Mouse (Mus musculus) heart, adult 11 months (tissue): Measurements from ENCODE around the gene B630019K06Rik.
"Not testable (repeated sequence)": the region's sequence is repeated elsewhere in the genome, so short reads cannot be mapped to it uniquely, and the experiment has no call there.

Source experiments
- DNase-seq: peaks from one replicate; pipeline ENCODE4 v3.0.0; 2022

Gene B630019K06Rik

GRCm38 (mm10) chrX:8892343-8893155, at the start of gene B630019K06Rik:
Gene B630019K06Rik, plus strand, starts transcription at chrX:8892382.
- DNase-seq = peak; percentile 97

GRCm38 (mm10) chrX:8843694-8844093, 48.5 kb upstream of the B630019K06Rik start, which contains the start of gene Gm6592:
Gene Gm6592, plus strand, starts transcription at chrX:8843994.
- DNase-seq = no peak

- DNase-seq = no peak
Measured at GRCm38 (mm10) chrX:8852486-8852885, 39.7 kb upstream of the B630019K06Rik start.

- peak; percentile 90 for DNase-seq
Measured at GRCm38 (mm10) chrX:8864331-8864730, 27.9 kb upstream of the B630019K06Rik start.

- DNase-seq = not testable (repeated sequence)
Measured at GRCm38 (mm10) chrX:8873953-8874352, 18.2 kb upstream of the B630019K06Rik start, which contains the start of gene Gm5751. Gene Gm5751, plus strand, starts transcription at chrX:8874253.

GRCm38 (mm10) chrX:8884336-8884735, 7.8 kb upstream of the B630019K06Rik start:
- DNase-seq = no peak

- no peak for DNase-seq
Measured at GRCm38 (mm10) chrX:8891975-8892342, 223 bp upstream of the B630019K06Rik start.

- DNase-seq = no peak
Measured at GRCm38 (mm10) chrX:8893182-8893651, 1.0 kb downstream of the B630019K06Rik start.

- no peak for DNase-seq
Measured at GRCm38 (mm10) chrX:8900823-8901222, 8.6 kb downstream of the B630019K06Rik start.

GRCm38 (mm10) chrX:8901906-8902472, 9.8 kb downstream of the B630019K06Rik start:
- DNase-seq = no peak

GRCm38 (mm10) chrX:8921080-8921479, 28.9 kb downstream of the B630019K06Rik start:
- no peak for DNase-seq

GRCm38 (mm10) chrX:8921813-8922607, 29.8 kb downstream of the B630019K06Rik start:
- DNase-seq = no peak

GRCm38 (mm10) chrX:8927308-8927707, 35.1 kb downstream of the B630019K06Rik start:
- no peak for DNase-seq

GRCm38 (mm10) chrX:8944041-8944440, 51.9 kb downstream of the B630019K06Rik start:
- no peak for DNase-seq
